Mouse (Mus musculus) cortical plate, adult 2 months (tissue): ENCODE data around the gene Lim2.

Source experiments
- CTCF ChIP-seq: fragments of 200-500 bp; IDR thresholded peaks from 2 replicates; pipeline ENCODE4 v1.5.1; 2011; ENCODE audit warnings: mild to moderate bottlenecking, control low read depth, low read length; ENCODE audit not compliant: insufficient read depth; ENCODE audit errors: extremely low read depth
- POLR2A ChIP-seq: fragments of 200-500 bp; IDR thresholded peaks from 2 replicates; pipeline ENCODE4 v1.6.1; 2011; ENCODE audit warnings: mild to moderate bottlenecking, low read length, control low read depth; ENCODE audit not compliant: insufficient read depth; ENCODE audit errors: extremely low read depth

- TF ChIP-seq CTCF = no peak
- no peak for TF ChIP-seq POLR2A
Measured at GRCm38 (mm10) chr7:43408131-43408553, 19.3 kb upstream of the Lim2 start, which contains the start of gene Siglecg.
